Mouse (Mus musculus) forebrain, postnatal 0 days (tissue): ENCODE measurements at regions not wholly inside any gene's neighbourhood (a gene's known extent, or its start where the extent isn't known, plus 50 kb on each side); places are given as distances from the start of the nearest gene placed in this dataset.

ENCODE experiments used
- ATAC-seq: fragments of 200-750 bp; cut with Nextera tagmentation; 2 replicates; pipeline ENCODE4 v1.8.0; 2017; ENCODE audit warnings: mild to moderate bottlenecking, moderate library complexity
- DNase-seq: peaks from one replicate; pipeline ENCODE4 v3.0.0-alpha.2; 2015
- H3K27ac ChIP-seq: fragments of 300-500 bp; sonication (generic); 2 replicates; pipeline ENCODE4 v1.5.1; 2014; ENCODE audit warnings: low read depth, mild to moderate bottlenecking, antibody characterized with exemption, low read length, moderate library complexity, mixed read lengths
- H3K27me3 ChIP-seq: fragments of 300-500 bp; sonication (generic); 2 replicates; pipeline ENCODE4 v1.6.1; 2014; ENCODE audit warnings: mild to moderate bottlenecking, low read length, mixed read lengths; ENCODE audit not compliant: insufficient read depth
- H3K36me3 ChIP-seq: fragments of 300-500 bp; sonication (generic); 2 replicates; pipeline ENCODE4 v1.6.1; 2014; ENCODE audit warnings: mild to moderate bottlenecking, moderate library complexity; ENCODE audit not compliant: insufficient read depth
- H3K4me1 ChIP-seq: fragments of 300-500 bp; sonication (generic); 2 replicates; pipeline ENCODE4 v1.6.1; 2014; ENCODE audit warnings: antibody characterized with exemption; ENCODE audit not compliant: insufficient read depth
- H3K4me2 ChIP-seq: fragments of 300-500 bp; sonication (generic); 2 replicates; pipeline ENCODE4 v1.6.1; 2014; ENCODE audit warnings: low read depth, mild to moderate bottlenecking, moderate library complexity
- H3K4me3 ChIP-seq: fragments of 300-500 bp; sonication (generic); 2 replicates; pipeline ENCODE4 v1.5.1; 2014; ENCODE audit warnings: low read depth, low read length, mixed read lengths
- H3K9ac ChIP-seq: fragments of 300-500 bp; sonication (generic); 2 replicates; pipeline ENCODE4 v1.6.1; 2014; ENCODE audit warnings: mild to moderate bottlenecking
- H3K9me3 ChIP-seq: fragments of 300-500 bp; sonication (generic); 2 replicates; pipeline ENCODE4 v1.6.1; 2016; ENCODE audit warnings: low read length
- CTCF ChIP-seq: sonication (generic); IDR thresholded peaks from 2 replicates; pipeline ENCODE4 v1.5.1; 2016; ENCODE audit warnings: antibody characterized with exemption, control low read depth, low read depth
- WGBS: fragments of 180-500 bp; shearing (Covaris S2); extraction: QIAGEN DNeasy Blood & Tissue Kit; methylation state at CpG from one replicate; pipeline ENCODE4 v1.1.7; 2014; 5-methylcytosine and 5-hydroxymethylcytosine counted together

DNA sequence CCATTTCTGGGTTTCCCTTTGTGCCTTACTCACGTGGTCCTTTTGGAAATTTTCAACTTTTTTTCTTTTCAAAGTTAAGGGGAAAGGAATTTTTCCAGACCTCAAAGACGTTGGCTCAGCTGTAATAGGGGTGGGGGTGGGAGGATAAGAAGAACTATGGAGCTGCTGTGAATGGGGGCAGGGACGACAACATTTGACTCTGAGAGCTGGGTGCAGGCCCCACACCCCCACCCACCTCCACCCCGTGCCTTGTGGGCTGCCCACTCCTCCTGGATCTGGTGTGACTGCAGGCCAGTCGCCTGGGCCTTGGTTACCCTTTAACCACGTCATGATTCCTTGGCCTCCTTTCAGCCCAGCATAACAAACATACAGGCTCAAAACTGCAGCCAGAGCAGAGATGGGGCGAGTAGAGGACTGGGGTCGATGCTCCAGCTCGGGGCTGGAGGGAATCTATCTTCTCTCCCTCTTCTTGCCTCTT, 110.6 kb upstream of the Mgme1 start:
- Histone ChIP-seq H3K9me3 (no peaks in the 10 kb centered on the region), H3K27ac (no peak overlapping the region), H3K4me1 (no peaks in the 10 kb centered on the region; the same call in 1 of the 2 replicates), H3K4me3 (no peak overlapping the region), H3K36me3 (no peaks in the 10 kb centered on the region), H3K4me2 (no peak overlapping the region), H3K27me3 (peaks cover 9% of the 10 kb centered on the region), H3K9ac (no peak overlapping the region)
- WGBS = 46% methylated on average over 9 of the region's 9 CpGs
- TF ChIP-seq CTCF = no peak
- DNase-seq = no peak
- no peak for ATAC-seq

DNA sequence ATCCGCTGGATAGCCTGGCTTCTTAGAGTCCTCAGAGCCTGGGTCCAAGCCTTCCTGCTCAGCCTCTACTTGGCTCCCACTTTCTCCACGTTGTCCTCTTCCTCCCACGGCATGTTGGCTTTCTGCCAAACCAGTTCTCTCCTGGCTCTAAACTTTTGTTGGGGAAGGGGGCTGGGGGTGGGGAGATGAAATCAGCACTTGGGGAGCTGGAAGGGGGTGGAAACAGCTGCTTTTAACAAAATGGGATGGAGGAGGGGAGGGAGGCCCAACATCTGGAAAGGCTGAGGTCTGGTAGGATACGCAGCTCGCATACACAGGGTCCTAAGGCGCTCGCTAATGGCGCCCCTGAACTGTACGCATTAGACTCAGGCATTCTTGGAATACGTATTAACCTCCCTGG, 110.0 kb upstream of the Mgme1 start:
- 50% methylated on average over 10 of the region's 10 CpGs for WGBS
- Histone ChIP-seq H3K4me2 (no peak overlapping the region), H3K9ac (no peak overlapping the region), H3K36me3 (no peaks in the 10 kb centered on the region), H3K27ac (no peak overlapping the region), H3K4me1 (no peaks in the 10 kb centered on the region; the same call in 1 of the 2 replicates), H3K9me3 (no peaks in the 10 kb centered on the region), H3K27me3 (peaks cover 9% of the 10 kb centered on the region), H3K4me3 (no peak overlapping the region)
- ATAC-seq = no peak
- TF ChIP-seq CTCF = no peak
- no peak for DNase-seq

DNA sequence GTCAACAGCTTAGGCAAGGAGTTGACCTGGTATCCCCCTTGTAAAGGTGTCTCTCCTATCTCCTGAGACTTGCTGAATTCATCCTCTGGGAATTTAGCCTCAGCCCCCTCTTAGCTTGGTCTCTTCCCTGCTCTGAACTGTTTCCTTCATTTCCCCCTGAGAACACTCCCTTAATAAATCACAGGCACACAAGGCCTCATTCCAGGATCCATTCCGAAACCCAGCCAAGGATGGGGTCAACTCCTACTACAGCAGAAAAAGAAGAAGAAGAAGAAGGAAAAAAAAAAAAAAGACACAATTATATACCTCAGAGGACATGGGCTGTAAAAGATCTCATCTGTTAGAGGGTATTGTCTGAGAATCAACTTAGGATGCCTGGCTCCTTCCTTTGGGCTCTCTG, 108.6 kb upstream of the Mgme1 start:
- ATAC-seq (no peak), DNase-seq (no peak)
- no peak overlapping the region for H3K4me3 ChIP-seq
- WGBS = 81% methylated on average over 1 of the region's 1 CpGs
- no peak overlapping the region for H3K4me2 ChIP-seq
- TF ChIP-seq CTCF = no peak
- H3K27ac ChIP-seq = no peak overlapping the region
- no peak overlapping the region for H3K9ac ChIP-seq
- H3K4me1 ChIP-seq = peaks cover 6% of the 10 kb centered on the region; the same call in 1 of the 2 replicates
- 0 out of 2 replicates have a peak, but pooled peaks cover 4% of the 10 kb centered on the region for H3K27me3 ChIP-seq
- H3K36me3 ChIP-seq = no peaks in the 10 kb centered on the region
- H3K9me3 ChIP-seq = no peaks in the 10 kb centered on the region

DNA sequence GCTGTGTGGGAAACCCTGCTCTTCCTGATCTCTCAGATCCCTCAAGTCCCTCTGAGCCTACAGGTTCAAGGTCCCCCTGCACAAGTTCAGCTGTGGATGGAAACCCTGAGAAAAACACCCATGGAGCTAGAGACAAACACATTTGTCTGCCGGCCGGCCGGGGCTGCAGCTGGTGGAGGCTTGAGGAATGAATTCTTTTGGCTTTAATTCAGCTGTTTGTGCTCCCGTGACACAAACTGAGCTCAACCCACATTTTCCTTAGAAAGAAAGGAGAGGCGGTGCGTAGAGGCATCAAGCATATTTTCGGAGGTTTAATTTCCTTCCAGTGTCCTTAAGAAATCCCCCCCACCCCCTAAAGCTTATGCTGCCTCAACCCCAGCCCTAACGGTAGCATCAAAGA, 106.4 kb upstream of the Mgme1 start:
- H3K9ac ChIP-seq = peak overlapping the region; percentile 86; the same call in 1 of the 2 replicates
- peak overlapping the region; percentile 91 for H3K4me2 ChIP-seq
- no peaks in the 10 kb centered on the region for H3K9me3 ChIP-seq
- peaks cover 6% of the 10 kb centered on the region; the same call in 1 of the 2 replicates for H3K4me1 ChIP-seq
- ATAC-seq (peak; percentile 14; the same call in 1 of the 2 replicates), DNase-seq (peak; percentile 41)
- TF ChIP-seq CTCF = no peak
- H3K36me3 ChIP-seq = no peaks in the 10 kb centered on the region
- H3K27ac ChIP-seq = peak overlapping the region; percentile 60; the same call in 1 of the 2 replicates
- H3K27me3 ChIP-seq = no peaks in the 10 kb centered on the region
- 2% methylated on average over 8 of the region's 8 CpGs for WGBS
- peak overlapping the region; percentile 63 for H3K4me3 ChIP-seq

- H3K4me2 ChIP-seq = peak overlapping the region; percentile 91
- H3K36me3 ChIP-seq = no peaks in the 10 kb centered on the region
- DNase-seq = peak; percentile 79
- WGBS = under 1% methylated on average over 37 of the region's 37 CpGs
- H3K27ac ChIP-seq = peak overlapping the region; percentile 93
- no peaks in the 10 kb centered on the region for H3K9me3 ChIP-seq
- peak overlapping the region; percentile 86 for H3K9ac ChIP-seq
- H3K4me3 ChIP-seq = peak overlapping the region; percentile 63
- no peak for TF ChIP-seq CTCF
- peak; percentile 80 for ATAC-seq
- no peaks in the 10 kb centered on the region for H3K27me3 ChIP-seq
- peaks cover 6% of the 10 kb centered on the region; the same call in 1 of the 2 replicates for H3K4me1 ChIP-seq
Measured at GRCm38 (mm10) chr2:144164986-144165821, 105.3 kb upstream of the Mgme1 start.

DNA sequence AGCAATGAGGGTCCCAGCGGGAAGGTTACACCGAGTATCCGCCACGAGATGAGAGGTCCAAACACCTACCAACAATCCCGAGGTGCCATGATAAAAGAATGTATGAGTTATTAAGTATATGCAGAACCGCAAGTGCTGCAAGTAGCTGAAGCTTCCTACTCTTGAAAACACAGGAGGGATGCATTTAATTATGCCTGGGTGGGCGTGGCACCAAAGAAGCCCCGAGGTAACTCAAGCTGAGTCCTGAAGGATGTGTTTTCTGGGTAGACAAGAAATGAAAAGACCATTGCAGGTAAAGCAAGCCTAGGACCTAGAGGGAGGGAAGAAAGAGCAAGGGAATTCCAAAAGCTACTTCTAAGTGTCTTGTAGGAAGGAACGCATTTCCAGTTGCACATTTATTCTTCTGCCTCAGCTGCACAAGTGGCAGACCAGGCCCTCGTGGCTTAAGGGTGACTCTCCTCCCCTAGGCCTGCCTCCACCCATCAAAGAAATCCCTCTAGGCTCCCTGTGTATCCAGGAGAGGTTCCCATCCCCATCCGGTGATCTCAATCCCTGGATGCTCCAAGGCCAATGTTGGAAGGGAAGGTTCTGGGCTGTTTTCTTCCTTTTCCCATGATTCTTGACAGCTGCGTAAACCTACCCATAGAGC, 104.2 kb upstream of the Mgme1 start:
- peak overlapping the region; percentile 63 for H3K4me3 ChIP-seq
- ATAC-seq = no peak
- no peaks in the 10 kb centered on the region for H3K9me3 ChIP-seq
- H3K27ac ChIP-seq = peak overlapping the region; percentile 93
- H3K27me3 ChIP-seq = no peaks in the 10 kb centered on the region
- peak overlapping the region; percentile 91 for H3K4me2 ChIP-seq
- no peaks in the 10 kb centered on the region for H3K36me3 ChIP-seq
- H3K9ac ChIP-seq = peak overlapping the region; percentile 86
- peaks cover 6% of the 10 kb centered on the region; the same call in 1 of the 2 replicates for H3K4me1 ChIP-seq
- 31% methylated on average over 12 of the region's 12 CpGs for WGBS
- no peak for DNase-seq
- no peak for TF ChIP-seq CTCF
